Mouse (Mus musculus) CD4-positive, CD25-positive, alpha-beta regulatory T cell (primary cell): ENCODE results near the gene Dxo. TPM values are rescaled to one million over a fixed set of nuclear protein-coding genes. Genes with fewer than 3 reads are reported as not detected.

Source experiments
- polyA plus RNA-seq: library from polyadenylated mRNA; unstranded; fragments of 100-300 nt; shearing (Covaris generic); gene quantifications from one replicate; pipeline ENCODE4 v1.2.1, GENCODE M21; 2017

The Dxo gene
- 78.8 TPM for polyA plus RNA-seq

GRCm38 (mm10) chr17:34836856-34837221, at the start of gene Dxo, which contains the start of gene Stk19:
Gene Dxo, plus strand, starts transcription at chr17:34837019.
Gene Stk19, minus strand, starts transcription at chr17:34836945.

GRCm38 (mm10) chr17:34804301-34804700, 32.5 kb upstream of the Dxo start, which contains the start of gene Cyp21a1:
Gene Cyp21a1, minus strand, starts transcription at chr17:34804561.

DNA sequence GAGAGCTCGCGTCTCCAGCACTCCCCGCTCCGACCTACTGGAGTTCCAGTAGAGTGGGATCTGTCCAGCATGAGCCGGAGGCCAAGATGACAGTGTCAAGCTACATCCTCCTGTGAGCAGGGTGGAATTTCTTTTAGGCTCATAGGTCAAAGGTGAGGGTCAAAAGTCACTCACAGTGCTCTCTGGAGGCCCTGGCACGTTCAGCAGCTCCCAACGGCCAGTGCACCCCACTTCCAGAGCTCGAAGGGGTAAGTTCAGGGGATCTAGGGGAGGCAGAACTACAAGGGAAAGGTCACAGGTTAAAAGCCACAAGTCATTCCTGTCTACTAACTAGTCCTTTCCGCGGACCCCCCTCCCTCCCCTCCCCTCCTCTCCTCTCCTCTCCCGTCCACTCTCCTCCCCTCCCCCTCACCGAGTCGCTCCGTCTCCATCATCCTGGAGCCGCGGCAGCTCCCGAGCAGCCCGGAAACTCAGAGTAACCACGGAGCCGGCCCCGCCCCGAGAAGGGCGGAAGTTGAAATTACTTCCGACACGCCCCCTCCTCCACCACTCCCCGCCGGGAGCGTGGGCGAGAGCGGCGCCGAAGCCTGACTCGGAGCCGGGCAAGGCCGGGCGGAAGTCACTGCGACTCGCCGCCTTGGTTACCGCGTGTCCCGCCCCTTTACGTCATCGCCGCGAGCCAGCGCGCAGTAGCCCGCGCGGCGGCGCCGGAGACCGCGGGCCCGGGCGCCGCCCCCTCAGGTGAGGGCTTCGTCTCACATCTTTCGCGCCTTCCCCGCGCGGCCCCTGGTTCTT, 13.1 kb downstream of the Dxo start, which contains the start of the genes Skiv2l and Nelfe:
Gene Skiv2l (minus strand): TSS at position 489 of the 795 bp plus-strand sequence.
Gene Nelfe (plus strand): TSS at position 670 of the 795 bp plus-strand sequence.

GRCm38 (mm10) chr17:34862416-34863081, 25.7 kb downstream of the Dxo start, which contains the start of gene Cfb:
Gene Cfb, minus strand, starts transcription at chr17:34862518.

GRCm38 (mm10) chr17:34879336-34879879, 42.6 kb downstream of the Dxo start, which contains the start of gene Zbtb12:
Gene Zbtb12, plus strand, starts transcription at chr17:34879483.

GRCm38 (mm10) chr17:34881683-34882310, 45.0 kb downstream of the Dxo start, which contains the start of gene Gm20547:
Gene Gm20547, minus strand, starts transcription at chr17:34882042.

Other genes with a start within 250 kb of the Dxo start
- gene Gpsm3, start 247.2 kb upstream of the Dxo start, polyA plus RNA-seq: 296 TPM
- 20.0 TPM for gene Pbx2, start 245.8 kb upstream of the Dxo start, polyA plus RNA-seq
- 2.5 TPM for gene Ager, start 239.2 kb upstream of the Dxo start, polyA plus RNA-seq
- 97.3 TPM for gene Rnf5, start 233.3 kb upstream of the Dxo start, polyA plus RNA-seq
- 23.3 TPM for gene Agpat1, start 232.8 kb upstream of the Dxo start, polyA plus RNA-seq
- 2.8 TPM for gene Egfl8, start 221.0 kb upstream of the Dxo start, polyA plus RNA-seq
- gene Ppt2, start 208.5 kb upstream of the Dxo start, polyA plus RNA-seq: 22.3 TPM
- 6.9 TPM for gene Prrt1, start 207.5 kb upstream of the Dxo start, polyA plus RNA-seq
- gene Fkbpl, start 192.3 kb upstream of the Dxo start, polyA plus RNA-seq: 5.5 TPM
- gene Atf6b, start 189.9 kb upstream of the Dxo start, polyA plus RNA-seq: 78.5 TPM
- not detected for gene Tnxb, start 166.5 kb upstream of the Dxo start, polyA plus RNA-seq
- not detected for gene C4b, start 93.1 kb upstream of the Dxo start, polyA plus RNA-seq
- not detected for gene Cyp21a1, start 32.5 kb upstream of the Dxo start, polyA plus RNA-seq
- 31.8 TPM for gene Stk19, start 74 bp upstream of the Dxo start, polyA plus RNA-seq
- 126 TPM for gene Skiv2l, start 13.2 kb downstream of the Dxo start, polyA plus RNA-seq
- 47.9 TPM for gene Nelfe, start 13.4 kb downstream of the Dxo start, polyA plus RNA-seq
- gene Cfb, start 25.5 kb downstream of the Dxo start, polyA plus RNA-seq: 0.91 TPM
- gene Zbtb12, start 42.5 kb downstream of the Dxo start, polyA plus RNA-seq: 0.36 TPM
- gene Gm20547, start 45.0 kb downstream of the Dxo start, polyA plus RNA-seq: 0.07 TPM
- gene C2, start 61.2 kb downstream of the Dxo start, polyA plus RNA-seq: 2.6 TPM
- 69.4 TPM for gene Ehmt2, start 61.5 kb downstream of the Dxo start, polyA plus RNA-seq
- gene Slc44a4, start 77.4 kb downstream of the Dxo start, polyA plus RNA-seq: not detected
- gene Neu1, start 94.2 kb downstream of the Dxo start, polyA plus RNA-seq: 75.2 TPM
- gene Hspa1b, start 122.2 kb downstream of the Dxo start, polyA plus RNA-seq: 15.6 TPM
- gene Gm20481, start 132.9 kb downstream of the Dxo start, polyA plus RNA-seq: not detected
- 2.8 TPM for gene Hspa1a, start 135.1 kb downstream of the Dxo start, polyA plus RNA-seq
- gene Hspa1l, start 135.7 kb downstream of the Dxo start, polyA plus RNA-seq: not detected
- 81.8 TPM for gene Lsm2, start 144.8 kb downstream of the Dxo start, polyA plus RNA-seq
- gene Vars, start 164.0 kb downstream of the Dxo start, polyA plus RNA-seq: 174 TPM
- 0.18 TPM for gene Vwa7, start 179.6 kb downstream of the Dxo start, polyA plus RNA-seq
- 0.81 TPM for gene Sapcd1, start 191.0 kb downstream of the Dxo start, polyA plus RNA-seq
- gene Msh5, start 209.7 kb downstream of the Dxo start, polyA plus RNA-seq: 1.2 TPM
- 479 TPM for gene Clic1, start 212.9 kb downstream of the Dxo start, polyA plus RNA-seq
- 1.2 TPM for gene Ddah2, start 222.0 kb downstream of the Dxo start, polyA plus RNA-seq
- not detected for gene Ly6g6c, start 228.4 kb downstream of the Dxo start, polyA plus RNA-seq
- gene Mpig6b, start 229.2 kb downstream of the Dxo start, polyA plus RNA-seq: not detected
- not detected for gene Ly6g6e, start 239.9 kb downstream of the Dxo start, polyA plus RNA-seq
- not detected for gene Ly6g6d, start 241.0 kb downstream of the Dxo start, polyA plus RNA-seq
- gene Ly6g6f, start 248.6 kb downstream of the Dxo start, polyA plus RNA-seq: not detected